Mouse (Mus musculus): ENCODE results near the gene Rps11. TPM values are rescaled to one million over a fixed set of nuclear protein-coding genes. Genes with fewer than 3 reads are reported as not detected.

Gene Rps11
- total and polyA plus RNA-seq, 2 experiments from 2014 or later = 671 to 1,069 TPM

- WGBS = 4% methylated on average over 19 of the region's 19 CpGs
- no peak for DNase-seq (ENCODE audit: low spot score)
- no peaks in the 10 kb centered on the region for H3K9me3 ChIP-seq (ENCODE audit: low read length)
- H3K36me3 ChIP-seq (ENCODE audit: insufficient read depth, low read length) = no peaks in the 10 kb centered on the region
- ATAC-seq (ENCODE audit: low FRiP score) = no peak
- peaks cover 7% of the 10 kb centered on the region; the same call in 1 of the 2 replicates for H3K4me1 ChIP-seq (ENCODE audit: insufficient read depth, low read length)
- H3K9ac ChIP-seq (replicated peaks; ENCODE audit: low read length, poor library complexity, severe bottlenecking) = no peak overlapping the region
- peaks cover 58% of the 10 kb centered on the region for H3K27me3 ChIP-seq (ENCODE audit: insufficient read depth, low read length)
- H3K27ac ChIP-seq (ENCODE audit: low read depth, low read length) = no peak overlapping the region
- H3K4me3 ChIP-seq (ENCODE audit: low read depth, low read length) = 0 out of 2 replicates have a peak overlapping the region, but pooled peaks have one; percentile 17
- peak overlapping the region; percentile 9; the same call in 1 of the 2 replicates for H3K4me2 ChIP-seq (ENCODE audit: low read depth, low read length, poor library complexity, severe bottlenecking)
- TF ChIP-seq CTCF (IDR thresholded peaks at IDR 0.05) = no peak
Observed at GRCm38 (mm10) chr7:45167761-45168445, 43.7 kb upstream of the Rps11 start.

GRCm38 (mm10) chr7:45166950-45167401 is 42.7 kb upstream of the Rps11 start:
- Histone ChIP-seq H3K27ac (ENCODE audit: low read depth, low read length) (no peak overlapping the region), H3K4me2 (ENCODE audit: low read depth, low read length, poor library complexity, severe bottlenecking) (no peak overlapping the region)

GRCm38 (mm10) chr7:45165701-45166100 is 41.5 kb upstream of the Rps11 start:
- DNase-seq (ENCODE audit: low spot score) (no peak), ATAC-seq (ENCODE audit: low FRiP score) (no peak)
- Histone ChIP-seq H3K4me3 (ENCODE audit: low read depth, low read length) (no peak overlapping the region), H3K27me3 (ENCODE audit: insufficient read depth, low read length) (peaks cover 58% of the 10 kb centered on the region), H3K36me3 (ENCODE audit: insufficient read depth, low read length) (no peaks in the 10 kb centered on the region), H3K4me2 (ENCODE audit: low read depth, low read length, poor library complexity, severe bottlenecking) (no peak overlapping the region), H3K27ac (ENCODE audit: low read depth, low read length) (no peak overlapping the region), H3K9ac (replicated peaks; ENCODE audit: low read length, poor library complexity, severe bottlenecking) (no peak overlapping the region), H3K4me1 (ENCODE audit: insufficient read depth, low read length) (peaks cover 12% of the 10 kb centered on the region; the same call in 1 of the 2 replicates), H3K9me3 (ENCODE audit: low read length) (no peaks in the 10 kb centered on the region)
- 44% methylated on average over 11 of the region's 11 CpGs for WGBS
- TF ChIP-seq CTCF (IDR thresholded peaks at IDR 0.05) = no peak

More at GRCm38 (mm10) chr7:45166950-45167401, 42.7 kb upstream of the Rps11 start:
- ATAC-seq (ENCODE audit: low FRiP score) = no peak
- 14% methylated on average over 10 of the region's 10 CpGs for WGBS
- Histone ChIP-seq H3K9me3 (ENCODE audit: low read length) (no peaks in the 10 kb centered on the region), H3K27me3 (ENCODE audit: insufficient read depth, low read length) (peaks cover 58% of the 10 kb centered on the region), H3K4me1 (ENCODE audit: insufficient read depth, low read length) (peaks cover 12% of the 10 kb centered on the region; the same call in 1 of the 2 replicates), H3K4me3 (ENCODE audit: low read depth, low read length) (no peak overlapping the region), H3K9ac (replicated peaks; ENCODE audit: low read length, poor library complexity, severe bottlenecking) (no peak overlapping the region), H3K36me3 (ENCODE audit: insufficient read depth, low read length) (no peaks in the 10 kb centered on the region)
- DNase-seq (ENCODE audit: low spot score) = no peak
- TF ChIP-seq CTCF (IDR thresholded peaks at IDR 0.05) = no peak

GRCm38 (mm10) chr7:45164833-45165232 is 40.6 kb upstream of the Rps11 start:
- Histone ChIP-seq H3K4me2 (ENCODE audit: low read depth, low read length, poor library complexity, severe bottlenecking) (no peak overlapping the region), H3K4me1 (ENCODE audit: insufficient read depth, low read length) (peaks cover 12% of the 10 kb centered on the region; the same call in 1 of the 2 replicates), H3K9me3 (ENCODE audit: low read length) (no peaks in the 10 kb centered on the region), H3K27ac (ENCODE audit: low read depth, low read length) (no peak overlapping the region), H3K36me3 (ENCODE audit: insufficient read depth, low read length) (peaks cover 6% of the 10 kb centered on the region), H3K9ac (replicated peaks; ENCODE audit: low read length, poor library complexity, severe bottlenecking) (no peak overlapping the region), H3K4me3 (ENCODE audit: low read depth, low read length) (no peak overlapping the region), H3K27me3 (ENCODE audit: insufficient read depth, low read length) (peaks cover 58% of the 10 kb centered on the region)
- WGBS = 71% methylated on average over 5 of the region's 5 CpGs
- TF ChIP-seq CTCF (IDR thresholded peaks at IDR 0.05) = no peak
- ATAC-seq (ENCODE audit: low FRiP score) (no peak), DNase-seq (ENCODE audit: low spot score) (no peak)

- no peaks in the 10 kb centered on the region for H3K9me3 ChIP-seq (ENCODE audit: low read length)
- peak within 1 kb of the TSS; percentile 50 for H3K9ac ChIP-seq (replicated peaks; ENCODE audit: low read length, poor library complexity, severe bottlenecking)
- TF ChIP-seq CTCF (IDR thresholded peaks at IDR 0.05) = no peak
- H3K27me3 ChIP-seq (ENCODE audit: insufficient read depth, low read length) = peaks cover 49% of the 10 kb centered on the region
- peaks cover 13% of the 10 kb centered on the region for H3K36me3 ChIP-seq (ENCODE audit: insufficient read depth, low read length)
- ATAC-seq (ENCODE audit: low FRiP score) (no peak), DNase-seq (ENCODE audit: low spot score) (no peak)
- H3K27ac ChIP-seq (ENCODE audit: low read depth, low read length) = no peak within 1 kb of the TSS
- peaks cover 12% of the 10 kb centered on the region; the same call in 1 of the 2 replicates for H3K4me1 ChIP-seq (ENCODE audit: insufficient read depth, low read length)
- WGBS = 2% methylated on average over 21 of the region's 41 CpGs
- H3K4me3 ChIP-seq (ENCODE audit: low read depth, low read length) = peak within 1 kb of the TSS; percentile 33
- H3K4me2 ChIP-seq (ENCODE audit: low read depth, low read length, poor library complexity, severe bottlenecking) = peak within 1 kb of the TSS; percentile 60
Observed at GRCm38 (mm10) chr7:45163735-45164490, 39.7 kb upstream of the Rps11 start, which contains the start of gene Slc17a7. Gene Slc17a7, plus strand, starts transcription at chr7:45163949.

Measured in midbrain, postnatal 0 days (tissue).